Mouse (Mus musculus) telencephalon, adult 2 months (tissue): ENCODE results near the gene Atp5mpl.
"Not testable (repeated sequence)": the region's sequence is repeated elsewhere in the genome, so short reads cannot be mapped to it uniquely, and the experiment has no call there.

Experiments
- DNase-seq: peaks from one replicate; pipeline ENCODE4 v3.0.0-alpha.2; 2011; ENCODE audit warnings: low read depth, low spot score

Gene Atp5mpl

DNA sequence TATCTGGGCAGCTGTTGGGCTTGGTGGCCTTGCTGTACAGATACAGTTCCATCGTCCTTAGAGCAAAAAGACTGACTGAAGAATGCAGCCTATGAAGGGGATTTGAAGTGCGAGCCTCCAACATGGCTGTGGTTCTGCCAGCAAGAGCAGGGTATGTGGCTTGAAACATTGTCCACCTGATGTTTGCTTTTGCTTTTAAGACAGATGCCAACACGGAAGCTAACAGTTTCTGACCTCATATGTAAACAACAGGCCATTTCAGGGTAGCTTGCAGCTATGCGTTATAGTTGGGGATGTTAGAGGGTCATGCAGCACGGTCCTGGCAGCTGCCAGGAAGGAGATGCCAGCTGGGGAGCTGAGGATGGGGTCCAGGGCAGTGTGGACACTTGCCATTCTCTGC lies 16.3 kb downstream of the Atp5mpl start:
- DNase-seq = no peak

DNA sequence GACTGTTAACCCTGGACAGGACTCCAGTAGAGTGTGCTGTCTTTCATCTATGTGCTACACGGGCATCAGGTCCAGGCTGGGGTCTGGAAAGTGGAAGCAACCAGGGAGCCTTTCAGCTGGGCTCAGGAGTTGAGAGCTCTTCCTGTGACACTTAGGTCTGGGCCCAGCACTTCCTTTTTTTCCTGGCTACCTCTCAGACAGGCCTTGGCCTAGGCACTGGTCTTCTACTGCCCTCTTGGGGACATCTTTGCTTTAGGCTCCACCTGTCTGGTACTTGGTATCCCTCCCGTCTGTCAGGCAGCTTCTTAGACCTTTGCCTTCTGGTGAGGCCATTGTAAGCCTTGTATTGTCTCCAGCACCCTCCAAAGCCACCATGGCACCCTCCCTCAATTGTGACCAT lies 20.1 kb downstream of the Atp5mpl start:
- DNase-seq = no peak

DNA sequence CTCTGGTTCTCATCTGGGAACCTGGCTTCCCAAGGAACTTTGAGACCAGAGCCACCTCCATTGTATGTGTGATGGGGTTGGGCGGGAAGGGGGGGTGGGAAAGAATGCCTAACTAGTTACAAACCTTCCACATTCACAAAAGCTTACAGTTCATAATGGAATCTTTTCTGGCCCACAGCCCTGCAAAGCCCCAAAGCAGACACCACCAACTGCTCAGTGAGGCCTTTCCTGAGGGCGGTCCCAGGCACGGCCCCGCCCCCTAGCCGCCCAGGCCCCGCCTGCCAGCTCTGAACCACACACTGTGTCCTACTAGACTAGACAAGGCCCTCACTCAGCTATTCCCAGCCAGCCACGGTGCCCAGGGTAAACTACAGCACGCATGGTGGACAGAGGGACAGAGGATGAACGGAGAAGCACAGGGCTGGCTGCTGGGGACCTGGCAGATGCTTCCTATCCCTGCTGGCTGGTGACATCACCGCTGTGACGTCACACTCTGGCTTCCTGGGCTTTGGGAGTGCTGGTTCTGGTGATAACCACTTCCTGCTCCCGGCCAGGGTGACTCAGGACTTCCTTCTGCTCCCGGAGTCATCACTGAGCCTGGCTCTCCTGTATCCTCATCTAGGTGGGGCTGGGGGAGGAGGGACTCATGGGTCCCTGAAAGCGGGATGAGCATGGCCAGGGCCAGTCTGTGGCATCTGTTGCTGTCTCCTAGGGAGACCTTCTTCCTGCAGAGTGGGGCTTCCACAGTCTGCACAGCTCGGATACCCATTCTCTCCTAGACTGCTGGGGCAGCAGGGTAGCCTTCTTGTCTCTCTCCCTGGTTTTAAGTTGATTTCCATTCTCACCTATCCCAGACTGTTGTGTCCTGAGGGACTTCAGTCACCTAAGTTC lies 20.8 kb downstream of the Atp5mpl start:
- DNase-seq = not testable (repeated sequence)

DNA sequence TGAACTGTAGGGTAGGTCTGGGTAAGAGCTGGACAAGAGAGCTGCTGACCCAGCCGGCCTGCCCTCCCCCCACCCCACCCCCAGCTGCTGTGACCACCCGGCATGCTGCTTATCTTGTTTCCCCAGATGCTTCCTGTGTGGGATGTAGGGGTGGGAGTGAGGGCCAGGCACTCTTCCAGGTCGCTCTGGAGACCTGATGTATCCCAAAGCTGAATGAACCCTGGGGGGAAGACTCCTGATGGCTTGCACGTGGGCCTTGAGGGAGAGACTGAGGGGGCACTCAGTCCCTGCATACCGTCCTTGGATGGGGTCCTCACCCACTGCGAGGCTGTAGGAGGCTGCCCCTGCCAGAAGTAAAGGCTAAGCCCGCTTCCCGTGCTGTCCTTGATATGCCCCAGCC lies 21.7 kb downstream of the Atp5mpl start:
- DNase-seq = no peak

DNA sequence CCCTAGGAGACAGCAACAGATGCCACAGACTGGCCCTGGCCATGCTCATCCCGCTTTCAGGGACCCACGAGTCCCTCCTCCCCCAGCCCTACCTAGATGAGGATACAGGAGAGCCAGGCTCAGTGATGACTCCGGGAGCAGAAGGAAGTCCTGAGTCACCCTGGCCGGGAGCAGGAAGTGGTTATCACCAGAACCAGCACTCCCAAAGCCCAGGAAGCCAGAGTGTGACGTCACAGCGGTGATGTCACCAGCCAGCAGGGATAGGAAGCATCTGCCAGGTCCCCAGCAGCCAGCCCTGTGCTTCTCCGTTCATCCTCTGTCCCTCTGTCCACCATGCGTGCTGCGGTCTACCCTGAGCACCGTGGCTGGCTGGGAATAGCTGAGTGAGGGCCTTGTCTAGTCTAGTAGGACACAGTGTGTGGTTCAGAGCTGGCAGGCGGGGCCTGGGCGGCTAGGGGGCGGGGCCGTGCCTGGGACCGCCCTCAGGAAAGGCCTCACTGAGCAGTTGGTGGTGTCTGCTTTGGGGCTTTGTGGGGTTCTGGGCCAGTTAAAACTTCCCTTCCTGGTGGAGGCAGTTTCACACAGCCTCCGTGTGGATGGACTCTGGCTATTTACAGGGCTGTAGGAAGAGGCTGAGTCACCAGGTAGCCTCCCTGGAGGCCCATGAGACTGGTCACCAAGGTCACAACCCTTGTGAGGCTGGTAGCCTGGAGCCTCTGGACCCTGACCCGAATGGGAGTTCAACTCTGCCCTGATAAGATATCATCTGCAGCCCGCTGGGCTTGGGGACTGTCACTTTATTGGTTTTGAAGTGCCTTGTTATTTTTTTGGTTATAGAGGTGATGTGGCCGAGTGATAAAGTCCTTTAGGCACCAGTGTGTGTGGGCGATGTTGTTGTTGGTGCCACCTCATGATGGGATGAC lies 22.5 kb downstream of the Atp5mpl start:
- not testable (repeated sequence) for DNase-seq

DNA sequence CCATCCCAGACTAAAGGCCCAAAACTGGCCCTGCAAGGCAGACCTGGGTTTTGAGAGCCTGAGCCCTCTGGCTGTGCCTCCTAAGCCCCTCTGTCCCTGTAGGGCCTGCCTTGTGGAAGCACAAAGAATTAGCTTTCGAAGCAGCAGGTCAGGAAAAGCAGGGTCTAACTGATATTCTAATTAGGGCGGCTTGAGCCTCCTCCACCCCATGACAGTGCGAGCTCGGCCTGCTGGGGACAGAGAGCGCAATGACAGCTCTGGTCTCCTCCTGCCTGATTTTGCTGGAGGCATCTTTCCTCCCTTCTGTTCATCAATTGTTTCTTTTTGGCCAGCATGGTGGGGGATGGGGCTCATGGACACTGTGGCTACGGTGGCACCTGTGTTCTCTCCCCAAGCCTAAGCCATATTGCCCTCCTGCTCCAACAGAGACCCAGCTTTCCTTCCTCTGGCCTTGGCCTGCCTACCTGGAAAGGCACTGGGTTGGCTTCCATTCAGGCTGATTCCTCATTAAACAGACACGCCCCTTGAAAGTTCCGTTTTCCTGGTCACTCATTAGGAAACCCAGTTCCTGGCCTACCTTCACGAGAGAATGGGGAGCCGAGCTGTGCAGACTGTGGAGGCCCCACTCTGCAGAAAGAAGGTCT lies 23.2 kb downstream of the Atp5mpl start:
- no peak for DNase-seq

DNA sequence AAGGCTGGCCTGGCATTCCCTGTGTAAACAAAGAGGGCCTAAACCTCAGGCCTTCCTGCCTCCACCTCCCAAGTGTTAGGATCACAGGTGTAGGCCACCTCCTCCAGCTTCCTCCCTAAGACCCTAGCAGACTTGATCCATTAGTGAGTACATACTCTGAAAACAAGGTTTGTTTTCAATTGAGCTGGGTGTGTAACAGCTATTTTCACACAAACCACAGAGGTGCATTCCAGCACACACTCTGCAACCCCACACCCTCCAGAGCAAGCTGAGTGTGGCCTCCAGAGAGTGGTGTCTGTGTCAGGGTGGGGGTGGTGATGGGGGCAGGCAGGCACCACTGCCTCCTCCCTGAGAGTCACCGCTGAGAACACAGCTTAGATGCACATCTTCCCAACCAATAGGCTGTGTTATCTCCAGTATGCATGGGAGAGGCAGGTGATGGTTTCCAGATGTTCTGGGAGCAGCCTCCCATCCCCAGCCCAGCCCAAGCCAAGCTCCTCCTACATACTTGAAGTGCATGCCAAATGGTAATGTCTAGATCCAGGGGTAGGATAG lies 28.1 kb downstream of the Atp5mpl start:
- DNase-seq = no peak

DNA sequence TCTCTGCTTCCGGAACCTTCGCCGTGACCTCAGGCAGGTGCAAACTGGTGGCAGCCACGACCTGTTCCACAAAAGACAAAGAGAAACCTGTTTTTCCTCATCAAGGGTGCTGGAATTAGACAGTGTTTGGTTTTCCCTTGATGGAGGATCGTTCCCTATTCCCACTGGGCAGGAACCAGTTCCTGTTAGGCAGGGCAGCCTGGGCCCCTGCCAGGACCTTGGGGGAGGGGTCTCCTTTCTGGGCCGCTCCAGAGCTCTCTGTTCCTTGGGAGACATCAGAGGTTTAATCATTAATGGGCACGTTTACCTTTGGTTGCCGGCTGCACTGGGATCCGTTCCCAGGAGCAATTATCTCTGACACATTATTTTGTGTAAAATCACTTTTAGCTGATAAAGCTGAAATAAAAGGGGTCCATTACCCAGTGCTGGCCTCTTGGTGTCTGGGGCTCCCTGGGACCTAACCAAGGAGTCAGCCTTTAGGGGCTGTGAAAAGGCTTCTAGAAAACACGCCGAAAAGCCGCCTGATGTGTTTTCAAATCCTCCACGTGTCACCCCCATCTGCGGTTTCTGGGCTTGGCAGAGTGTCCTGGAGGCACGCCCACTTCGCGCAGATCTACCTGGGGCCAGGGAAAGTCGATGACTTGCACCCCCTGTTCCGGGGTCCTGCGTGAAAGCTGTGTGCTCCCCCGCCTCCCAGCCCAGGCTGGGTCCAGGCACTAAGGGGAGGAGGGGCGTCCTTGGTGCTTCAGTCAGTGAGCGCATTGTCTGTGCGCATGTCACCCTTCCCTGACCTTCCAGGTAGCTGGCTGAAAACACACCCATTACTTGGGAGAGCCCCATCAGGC lies 29.8 kb downstream of the Atp5mpl start:
- no peak for DNase-seq

DNA sequence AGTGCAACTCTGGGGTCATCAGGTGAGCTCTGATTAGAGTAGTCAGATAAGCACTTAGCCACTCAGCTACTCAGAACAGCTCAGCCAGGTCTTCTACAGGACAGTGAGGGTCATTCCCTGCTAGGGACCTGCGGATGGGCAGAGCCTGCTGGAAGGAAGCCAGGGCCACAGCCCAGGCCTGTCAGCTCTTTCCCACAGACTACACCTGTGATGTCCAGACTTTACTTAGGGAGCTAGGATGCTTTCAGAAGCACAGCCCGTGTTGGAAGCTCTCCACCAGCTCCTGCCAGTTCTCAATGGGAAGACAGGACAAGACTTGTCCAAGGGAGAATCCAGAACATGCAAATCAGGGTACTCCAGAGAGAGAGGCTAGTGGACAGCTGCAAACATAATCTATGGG lies 32.8 kb downstream of the Atp5mpl start:
- DNase-seq = no peak

DNA sequence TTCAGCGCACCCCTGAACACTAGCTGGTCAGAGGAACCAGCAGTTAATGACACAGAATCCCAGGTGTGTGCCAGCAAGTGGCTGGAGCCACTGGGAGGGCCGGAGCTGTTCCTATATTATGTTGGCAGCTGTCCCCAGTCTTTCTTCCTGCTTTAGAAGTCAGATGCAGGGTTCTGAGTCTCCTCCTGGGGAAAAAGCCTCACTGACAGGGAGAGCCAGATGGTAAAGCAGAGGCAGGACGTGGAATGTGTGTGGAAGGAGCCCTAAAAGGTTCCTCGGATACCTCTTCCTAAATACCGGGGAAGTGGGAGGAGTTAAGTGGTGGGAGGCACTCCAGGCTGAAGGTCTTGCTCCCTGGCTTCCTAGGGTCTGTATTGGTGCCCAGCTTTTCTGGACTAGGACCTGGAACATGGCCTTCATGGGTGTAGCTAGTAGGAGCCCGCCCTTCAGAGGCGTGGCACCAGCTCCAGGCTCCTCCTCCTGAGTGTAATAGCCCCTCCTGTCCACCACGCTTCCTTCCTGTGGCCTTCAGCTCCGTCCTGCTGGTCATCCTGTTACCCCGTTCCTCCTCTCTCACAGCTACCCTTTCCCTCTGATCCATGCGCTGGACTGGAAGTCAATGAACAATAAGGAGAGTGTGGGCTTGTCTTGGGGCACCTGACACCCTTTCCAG lies 33.6 kb downstream of the Atp5mpl start:
- DNase-seq = no peak

DNA sequence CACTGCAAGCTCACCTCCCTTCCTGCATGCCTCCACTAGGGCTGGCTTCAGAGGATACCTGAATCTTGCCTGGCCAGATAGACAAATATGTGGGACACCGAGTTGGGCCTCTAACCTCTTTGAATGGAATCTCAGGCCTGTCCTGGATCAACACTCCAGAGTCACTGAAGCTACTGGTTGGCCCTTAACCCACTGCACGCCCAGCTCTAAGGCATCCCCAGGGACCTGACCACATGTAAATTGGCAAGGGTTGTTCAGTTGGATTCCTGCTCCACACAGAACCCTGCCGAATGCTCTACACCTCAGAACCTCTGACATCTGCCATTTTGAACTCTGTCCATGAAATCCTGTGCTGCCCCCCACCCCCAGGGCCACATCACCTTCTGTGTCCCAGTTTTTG lies 34.3 kb downstream of the Atp5mpl start:
- no peak for DNase-seq

DNA sequence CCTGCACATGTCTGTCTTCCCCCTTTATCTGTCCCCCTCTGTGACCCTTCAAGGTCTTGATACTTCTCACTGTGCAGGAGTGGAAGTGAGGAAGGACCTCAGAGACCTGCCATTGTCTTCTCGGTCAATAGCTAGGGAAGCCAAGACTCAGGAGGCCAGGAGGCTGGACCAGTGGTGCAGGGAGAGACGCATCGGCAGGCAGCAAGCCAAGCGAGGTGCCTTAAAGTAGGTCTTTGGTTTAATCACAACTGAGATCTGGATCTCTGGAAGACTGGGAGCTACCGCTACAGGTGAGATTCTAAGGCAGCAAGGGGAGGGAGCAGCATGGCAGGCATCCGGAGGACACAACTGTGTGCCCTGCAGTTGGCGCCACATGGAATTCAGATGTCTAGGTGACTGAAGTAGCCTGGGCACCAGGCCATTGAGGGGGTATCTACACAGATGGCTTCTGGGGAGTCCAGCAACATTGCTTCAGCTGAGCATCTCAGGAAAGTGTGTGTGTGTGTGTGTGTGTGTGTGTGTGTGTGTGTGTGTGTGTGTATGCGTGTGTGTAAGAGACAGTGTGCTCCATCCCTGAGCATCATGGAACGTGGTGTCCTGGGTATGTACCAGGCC lies 35.3 kb downstream of the Atp5mpl start:
- DNase-seq = no peak

DNA sequence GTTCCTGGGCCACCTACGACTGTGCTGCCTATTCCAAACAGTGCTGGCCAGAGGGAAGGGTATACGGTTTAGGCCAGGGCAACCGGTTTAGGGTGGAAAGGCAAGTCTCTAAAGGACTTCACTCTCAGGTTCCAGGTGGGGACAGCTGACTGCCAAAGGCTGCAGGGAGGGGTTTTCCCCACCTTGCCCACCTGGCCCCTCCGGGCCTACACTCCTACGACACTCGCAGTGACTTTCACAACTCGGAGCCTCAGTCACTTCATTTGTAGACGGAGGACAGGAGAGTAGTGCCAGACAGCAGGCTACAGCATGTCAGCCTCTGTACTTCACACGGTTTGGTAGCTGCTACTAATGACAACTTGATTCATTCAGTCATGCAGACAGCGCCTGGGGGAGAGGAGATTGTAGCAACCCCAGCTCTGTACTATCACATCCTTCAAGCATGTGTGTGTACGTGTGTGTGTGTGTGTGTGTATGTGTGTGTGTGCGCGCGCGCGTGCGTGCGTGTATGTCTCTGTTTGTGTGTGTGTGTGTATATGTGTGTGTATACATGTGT lies 38.3 kb downstream of the Atp5mpl start:
- no peak for DNase-seq

DNA sequence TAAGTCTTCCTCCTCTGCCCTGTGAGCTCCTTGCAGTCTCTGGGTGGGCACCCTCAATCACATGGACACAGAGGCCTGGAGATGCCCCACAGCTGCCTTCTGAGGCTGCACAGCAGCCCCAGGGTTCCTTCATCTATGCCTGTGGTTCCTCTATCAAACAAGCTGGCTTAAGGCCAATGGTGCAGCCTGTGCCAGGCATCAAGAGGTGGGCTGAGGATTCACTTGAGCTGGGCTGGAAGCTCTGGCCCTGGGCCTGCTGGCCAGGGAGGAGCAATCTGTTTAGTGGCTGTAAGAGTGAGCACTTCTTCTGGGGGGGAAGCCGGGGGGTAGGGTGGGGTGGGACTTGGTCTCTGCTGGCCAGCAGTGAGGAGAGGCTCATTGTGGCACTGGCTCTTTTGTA lies 39.4 kb downstream of the Atp5mpl start:
- DNase-seq = no peak

DNA sequence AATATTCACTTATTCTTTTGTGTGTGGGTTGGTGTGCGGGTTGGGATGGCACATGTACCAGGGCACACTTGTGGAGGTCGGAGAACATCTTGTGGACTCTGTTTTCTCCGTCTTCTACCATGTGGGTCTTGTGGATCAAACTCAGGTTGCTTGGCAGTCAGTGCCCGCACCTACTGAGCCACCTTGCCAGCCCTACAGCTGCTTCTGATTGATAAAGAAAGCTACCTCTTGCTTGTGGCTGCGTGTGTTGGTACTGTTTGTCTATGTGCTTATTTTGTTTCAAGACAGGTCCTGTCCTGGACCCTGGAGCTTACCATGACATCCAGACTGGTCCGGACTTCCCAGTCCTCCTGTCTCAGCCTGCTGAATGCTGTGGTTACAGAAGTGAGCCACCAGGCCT lies 43.7 kb downstream of the Atp5mpl start:
- no peak for DNase-seq

DNA sequence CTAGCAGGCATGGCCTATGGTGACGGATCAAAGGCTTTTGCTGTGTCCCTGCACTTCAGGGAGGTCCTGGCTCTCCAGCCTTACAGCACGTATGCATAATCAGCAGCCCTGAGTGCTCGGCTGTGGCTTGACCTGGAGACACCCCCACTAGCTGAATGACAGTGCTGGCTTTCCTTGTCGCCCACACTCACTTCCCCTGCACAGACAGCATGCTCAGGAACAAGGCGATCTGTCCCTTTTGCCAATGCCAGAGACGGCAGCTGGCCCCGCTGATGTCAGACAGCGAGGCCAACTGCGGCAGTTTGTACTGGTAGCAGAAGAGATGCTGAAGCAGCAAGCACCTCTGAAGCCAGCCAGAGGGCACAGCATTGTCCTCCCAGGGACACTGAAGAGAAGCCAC lies 46.7 kb downstream of the Atp5mpl start:
- no peak for DNase-seq

DNA sequence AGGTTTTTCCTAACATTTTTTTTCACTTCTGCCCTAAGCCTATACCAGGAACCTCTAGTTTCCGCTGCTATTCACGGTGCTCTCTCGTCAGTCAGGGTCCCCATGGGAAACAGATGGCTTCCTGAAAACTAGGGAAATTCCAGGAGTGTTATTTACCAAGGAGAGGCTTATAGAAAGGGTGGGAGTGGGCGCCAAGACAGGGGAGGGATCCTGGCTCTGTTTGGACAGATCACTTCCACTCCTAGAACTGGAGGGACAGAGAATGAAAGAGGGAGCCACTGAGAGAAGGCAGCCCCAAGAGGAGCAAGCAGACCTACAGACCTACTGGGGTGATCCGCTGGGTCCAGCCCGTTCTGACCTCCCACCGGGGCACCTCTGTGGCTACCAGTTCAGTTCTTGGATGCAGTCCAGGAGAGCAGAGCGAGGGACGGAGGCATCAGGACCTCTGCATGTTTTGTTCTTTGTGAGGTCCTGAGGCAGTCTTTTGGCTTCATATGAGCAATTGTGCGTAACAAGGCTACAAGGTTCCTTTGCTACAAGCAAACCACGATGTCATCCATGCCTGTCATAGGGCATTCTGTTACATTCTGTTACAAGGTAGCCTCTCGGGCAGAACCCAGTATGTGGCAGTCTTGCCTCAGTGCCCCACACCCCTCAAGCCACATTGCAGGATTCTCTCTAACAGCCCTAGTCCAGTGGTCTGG lies 50.1 kb downstream of the Atp5mpl start:
- DNase-seq = no peak

DNA sequence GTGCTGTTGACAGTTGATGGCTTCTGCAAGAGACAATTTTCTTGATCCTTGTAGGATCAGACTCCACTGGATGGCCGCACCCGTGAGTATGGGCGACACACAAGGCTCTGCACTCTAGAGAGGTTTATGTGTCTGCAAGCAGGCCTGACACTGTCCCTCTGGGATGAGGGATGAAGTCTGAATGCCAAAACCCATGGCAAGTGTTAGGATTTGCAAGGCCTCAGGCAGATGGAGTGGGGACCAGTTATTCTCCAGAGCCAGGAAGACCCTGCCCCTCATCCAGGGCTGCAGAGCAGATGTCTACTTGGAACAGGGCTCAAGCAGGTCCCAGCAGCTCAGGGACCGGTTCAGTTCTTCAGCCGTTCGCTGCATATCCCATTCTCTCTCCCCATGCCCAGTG lies 51.0 kb downstream of the Atp5mpl start:
- no peak for DNase-seq

DNA sequence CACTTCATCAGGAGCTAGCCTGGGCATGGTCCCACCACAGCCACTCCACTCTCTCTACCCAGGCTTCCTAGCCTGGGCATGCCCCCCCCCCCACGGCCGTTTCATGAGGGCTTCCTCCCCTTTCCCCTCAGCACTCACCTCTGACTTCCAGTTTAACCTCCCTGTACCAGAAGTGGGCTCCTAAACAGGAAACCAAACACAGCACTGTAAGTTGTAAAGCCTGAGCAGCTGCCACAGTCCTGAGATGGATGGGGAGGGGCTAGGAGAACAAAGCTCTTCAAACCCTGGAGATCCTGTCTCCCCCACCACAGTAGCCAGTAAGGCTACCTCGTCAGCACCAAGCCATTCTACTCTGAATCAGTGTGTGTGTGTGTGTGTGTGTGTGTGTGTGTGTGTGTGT lies 52.7 kb downstream of the Atp5mpl start:
- DNase-seq = no peak
